Mouse (Mus musculus) hindbrain, embryonic 11.5 days (tissue): Measurements from ENCODE around the gene Hoxc4. TPM values are rescaled to one million over a fixed set of nuclear protein-coding genes. Genes with fewer than 3 reads are reported as not detected.

Source experiments
- ATAC-seq: fragments of 200-750 bp; cut with Nextera tagmentation; 2 replicates; pipeline ENCODE4 v1.8.0; 2017; ENCODE audit warnings: mild to moderate bottlenecking, moderate TSS enrichment, moderate library complexity; ENCODE audit not compliant: low FRiP score
- DNase-seq: peaks from one replicate; pipeline ENCODE4 v3.0.0-alpha.2; 2015; ENCODE audit warnings: low spot score
- H3K27ac ChIP-seq: fragments of 300-500 bp; sonication (generic); 2 replicates; pipeline ENCODE4 v1.5.1; 2014; ENCODE audit warnings: mild to moderate bottlenecking, low read depth, low read length
- H3K27me3 ChIP-seq: fragments of 300-500 bp; sonication (generic); 2 replicates; pipeline ENCODE4 v1.6.1; 2014; ENCODE audit warnings: mild to moderate bottlenecking, low read length, moderate library complexity, mixed read lengths; ENCODE audit not compliant: control insufficient read depth, insufficient read depth
- H3K36me3 ChIP-seq: fragments of 300-500 bp; sonication (generic); 2 replicates; pipeline ENCODE4 v1.6.1; 2014; ENCODE audit warnings: mild to moderate bottlenecking, low read length, moderate library complexity, mixed read lengths; ENCODE audit not compliant: control insufficient read depth, insufficient read depth
- H3K4me1 ChIP-seq: fragments of 300-500 bp; sonication (generic); replicated peaks from 2 replicates; pipeline ENCODE4 v1.6.1; 2014; ENCODE audit warnings: low read length, mixed read lengths; ENCODE audit not compliant: control insufficient read depth, insufficient read depth
- H3K4me2 ChIP-seq: fragments of 300-500 bp; sonication (generic); replicated peaks from 2 replicates; pipeline ENCODE4 v1.6.1; 2014; ENCODE audit warnings: mild to moderate bottlenecking, low read depth, low read length
- H3K4me3 ChIP-seq: fragments of 300-500 bp; sonication (generic); 2 replicates; pipeline ENCODE4 v1.5.1; 2014; ENCODE audit warnings: low read depth, low read length
- H3K9ac ChIP-seq: fragments of 300-500 bp; sonication (generic); 2 replicates; pipeline ENCODE4 v1.6.1; 2014; ENCODE audit warnings: low read depth, low read length
- H3K9me3 ChIP-seq: fragments of 300-500 bp; sonication (generic); 2 replicates; pipeline ENCODE4 v1.6.1; 2016; ENCODE audit warnings: low read length; ENCODE audit not compliant: control insufficient read depth
- WGBS: fragments of 180-500 bp; shearing (Covaris S2); extraction: QIAGEN DNeasy Blood & Tissue Kit; methylation state at CpG from one replicate; pipeline ENCODE4 v1.1.7; 2014; 5-methylcytosine and 5-hydroxymethylcytosine counted together
- microRNA counts: library from miRNA; unstranded; fragments of <30 nt; microRNA quantifications from one replicate; lab custom pipeline; 2015
- polyA plus RNA-seq: library from polyadenylated mRNA; unstranded; fragments of >200 nt; fragmentation: Nextera tagmentation; extraction: Ambion mirVana; gene quantifications from 2 replicates; pipeline ENCODE4 v1.2.1, GENCODE M21; 2014

The Hoxc4 gene
- polyA plus RNA-seq, 1 experiment from 2014 or later = 37.8 TPM

- H3K9me3 ChIP-seq = no peaks in the 10 kb centered on the region
- H3K9ac ChIP-seq = peak overlapping the region; percentile 47
- peak overlapping the region; percentile 27 for H3K4me3 ChIP-seq
- ATAC-seq = peak; percentile 69
- 3% methylated on average over 61 of the region's 61 CpGs for WGBS
- peak overlapping the region; percentile 57 for H3K4me2 ChIP-seq
- H3K4me1 ChIP-seq = 0 out of 2 replicates have a peak, but pooled peaks cover 5% of the 10 kb centered on the region
- peak overlapping the region; percentile 71 for H3K27ac ChIP-seq
- H3K27me3 ChIP-seq = peaks cover 60% of the 10 kb centered on the region
- DNase-seq = peak; percentile 57
- H3K36me3 ChIP-seq = no peaks in the 10 kb centered on the region
Measured at GRCm38 (mm10) chr15:103085831-103086671, 67.3 kb downstream of the Hoxc4 start.

MicroRNAs within 50 kb of the gene (microRNA counts, 519-probe panel; counts per million panel counts)
- microRNA mmu-miR-615-3p (lab: Ali Mortazavi, UCI) (1,555 counts per million, percentile 2 among the panel's probes with 10 or more counts), microRNA mmu-miR-615-5p (lab: Ali Mortazavi, UCI) (not detected)

Other genes with a start within 250 kb of the Hoxc4 start
- 0.11 and 0.48 TPM in 2 replicates for gene Hoxc13, start 97.8 kb upstream of the Hoxc4 start, polyA plus RNA-seq
- not detected in 2 replicates for gene Hoxc12, start 82.2 kb upstream of the Hoxc4 start, polyA plus RNA-seq
- gene Hoxc11, start 64.5 kb upstream of the Hoxc4 start, polyA plus RNA-seq = not detected in 2 replicates
- not detected in 2 replicates for gene Hoxc10, start 52.1 kb upstream of the Hoxc4 start, polyA plus RNA-seq
- 21.0 and 21.6 TPM in 2 replicates for gene Hoxc5, start 51.5 kb upstream of the Hoxc4 start, polyA plus RNA-seq
- not detected in 2 replicates for gene Hoxc9, start 42.5 kb upstream of the Hoxc4 start, polyA plus RNA-seq
- not detected in 2 replicates for gene Hoxc8, start 28.3 kb upstream of the Hoxc4 start, polyA plus RNA-seq
- 0.45 and 5.4 TPM in 2 replicates for gene Hoxc6, start 20.7 kb upstream of the Hoxc4 start, polyA plus RNA-seq
- gene Smug1, start 148.2 kb downstream of the Hoxc4 start, polyA plus RNA-seq = 23.9 and 35.8 TPM in 2 replicates
- gene Cbx5, start 220.9 kb downstream of the Hoxc4 start, polyA plus RNA-seq = 185 and 204 TPM in 2 replicates
- gene Hnrnpa1, start 221.5 kb downstream of the Hoxc4 start, polyA plus RNA-seq = 1,309 and 1,311 TPM in 2 replicates
- 4.7 and 5.0 TPM in 2 replicates for gene Nfe2, start 239.5 kb downstream of the Hoxc4 start, polyA plus RNA-seq